Mouse (Mus musculus) midbrain, embryonic 10.5 days (tissue): ENCODE data around the gene Gm13030. TPM values are rescaled to one million over a fixed set of nuclear protein-coding genes. Genes with fewer than 3 reads are reported as not detected.
A peak's percentile ranks its signal among the peaks of the same experiment; 100 is the strongest.
"Not testable (repeated sequence)": the region's sequence is repeated elsewhere in the genome, so short reads cannot be mapped to it uniquely, and the experiment has no call there.

Experiments
- DNase-seq: peaks from one replicate; pipeline ENCODE4 v3.0.0-alpha.2; 2017; ENCODE audit warnings: low spot score
- H3K27ac ChIP-seq: fragments of 300-500 bp; sonication (generic); replicated peaks from 2 replicates; pipeline ENCODE4 v1.5.1; 2016; ENCODE audit warnings: mild to moderate bottlenecking
- H3K27me3 ChIP-seq: fragments of 300-500 bp; sonication (generic); 2 replicates; pipeline ENCODE4 v1.6.1; 2016; ENCODE audit warnings: low read depth, mild to moderate bottlenecking; ENCODE audit not compliant: poor library complexity, severe bottlenecking
- H3K36me3 ChIP-seq: fragments of 300-500 bp; sonication (generic); 2 replicates; pipeline ENCODE4 v1.6.1; 2016; ENCODE audit warnings: mild to moderate bottlenecking, moderate library complexity
- H3K4me1 ChIP-seq: fragments of 300-500 bp; sonication (generic); 2 replicates; pipeline ENCODE4 v1.6.1; 2016
- H3K4me3 ChIP-seq: fragments of 300-500 bp; sonication (generic); 2 replicates; pipeline ENCODE4 v1.5.1; 2016; ENCODE audit warnings: mild to moderate bottlenecking, moderate library complexity
- H3K9me3 ChIP-seq: fragments of 300-500 bp; sonication (generic); replicated peaks from 2 replicates; pipeline ENCODE4 v1.6.1; 2016; ENCODE audit warnings: mild to moderate bottlenecking
- WGBS: fragments of 180-500 bp; shearing (Covaris S2); methylation state at CpG from one replicate; pipeline ENCODE4 v1.1.7; 2016; 5-methylcytosine and 5-hydroxymethylcytosine counted together
- polyA plus RNA-seq: library from polyadenylated mRNA; unstranded; fragments of >200 nt; fragmentation: Nextera tagmentation; extraction: Ambion mirVana; gene quantifications from 2 replicates; pipeline ENCODE4 v1.2.1, GENCODE M21; 2016

Gm13030 gene
- not detected in 2 replicates for polyA plus RNA-seq

- Histone ChIP-seq H3K4me1 (peaks cover 6% of the 10 kb centered on the region; the same call in 1 of the 2 replicates), H3K4me3 (no peak within 1 kb of the TSS), H3K9me3 (no peaks in the 10 kb centered on the region; the same call in 1 of the 2 replicates), H3K27ac (no peak within 1 kb of the TSS), H3K36me3 (no peaks in the 10 kb centered on the region), H3K27me3 (no peaks in the 10 kb centered on the region)
- 87% methylated on average over 6 of the region's 6 CpGs for WGBS
- no peak for DNase-seq
Observed at GRCm38 (mm10) chr4:138873864-138874263, at the start of gene Gm13030. Gm13030 (minus strand) TSS chr4:138873964.

- 2% methylated on average over 11 of the region's 11 CpGs for WGBS
- peak; percentile 92 for DNase-seq
- Histone ChIP-seq H3K4me3 (peak overlapping the region; percentile 42), H3K27ac (no peak overlapping the region), H3K27me3 (no peaks in the 10 kb centered on the region), H3K9me3 (no peaks in the 10 kb centered on the region), H3K4me1 (peaks cover 13% of the 10 kb centered on the region), H3K36me3 (no peaks in the 10 kb centered on the region)
Observed at GRCm38 (mm10) chr4:138922131-138922459, 48.3 kb upstream of the Gm13030 start.

- WGBS: 39% methylated on average over 20 of the region's 20 CpGs
- no peak for DNase-seq
Observed at GRCm38 (mm10) chr4:138921254-138922130, 47.7 kb upstream of the Gm13030 start.

GRCm38 (mm10) chr4:138917282-138917681 lies 43.5 kb upstream of the Gm13030 start:
- H3K4me1 ChIP-seq: peaks cover 22% of the 10 kb centered on the region
- DNase-seq: no peak
- no peak overlapping the region for H3K27ac ChIP-seq
- H3K4me3 ChIP-seq: no peak overlapping the region
- H3K27me3 ChIP-seq: no peaks in the 10 kb centered on the region
- WGBS: 85% methylated on average over 9 of the region's 9 CpGs
- H3K36me3 ChIP-seq: no peaks in the 10 kb centered on the region
- H3K9me3 ChIP-seq: no peaks in the 10 kb centered on the region

More at GRCm38 (mm10) chr4:138921254-138922130, 47.7 kb upstream of the Gm13030 start:
- H3K36me3 ChIP-seq: no peaks in the 10 kb centered on the region
- no peak overlapping the region for H3K27ac ChIP-seq
- H3K4me3 ChIP-seq: peak overlapping the region; percentile 42
- H3K4me1 ChIP-seq: peaks cover 13% of the 10 kb centered on the region
- H3K9me3 ChIP-seq: no peaks in the 10 kb centered on the region
- no peaks in the 10 kb centered on the region for H3K27me3 ChIP-seq

GRCm38 (mm10) chr4:138913797-138914196 lies 40.0 kb upstream of the Gm13030 start, which contains the start of gene Otud3:
Otud3 (minus strand) TSS chr4:138913945.
- no peaks in the 10 kb centered on the region for H3K9me3 ChIP-seq
- peaks cover 12% of the 10 kb centered on the region for H3K36me3 ChIP-seq
- H3K4me3 ChIP-seq: peak within 1 kb of the TSS; percentile 97
- peak within 1 kb of the TSS; percentile 88 for H3K27ac ChIP-seq
- peak; percentile 95 for DNase-seq
- no peaks in the 10 kb centered on the region for H3K27me3 ChIP-seq
- WGBS: 2% methylated on average over 39 of the region's 39 CpGs
- peaks cover 19% of the 10 kb centered on the region for H3K4me1 ChIP-seq

GRCm38 (mm10) chr4:138913141-138913787 lies 39.5 kb upstream of the Gm13030 start:
- 4% methylated on average over 52 of the region's 52 CpGs for WGBS
- Histone ChIP-seq H3K4me1 (peaks cover 19% of the 10 kb centered on the region), H3K27ac (peak overlapping the region; percentile 88), H3K9me3 (no peaks in the 10 kb centered on the region), H3K27me3 (no peaks in the 10 kb centered on the region), H3K36me3 (peaks cover 17% of the 10 kb centered on the region), H3K4me3 (peak overlapping the region; percentile 97)
- no peak for DNase-seq

GRCm38 (mm10) chr4:138905624-138906337 lies 32.0 kb upstream of the Gm13030 start:
- H3K4me3 ChIP-seq: no peak overlapping the region
- H3K36me3 ChIP-seq: peaks cover 92% of the 10 kb centered on the region
- no peak overlapping the region for H3K27ac ChIP-seq
- H3K27me3 ChIP-seq: no peaks in the 10 kb centered on the region
- 0 out of 2 replicates have a peak, but pooled peaks cover 3% of the 10 kb centered on the region for H3K4me1 ChIP-seq
- H3K9me3 ChIP-seq: no peaks in the 10 kb centered on the region
- no peak for DNase-seq
- WGBS: 95% methylated on average over 18 of the region's 18 CpGs

- H3K36me3 ChIP-seq: peaks cover 97% of the 10 kb centered on the region
- H3K9me3 ChIP-seq: no peaks in the 10 kb centered on the region
- no peak for DNase-seq
- H3K4me1 ChIP-seq: no peaks in the 10 kb centered on the region
- H3K27me3 ChIP-seq: no peaks in the 10 kb centered on the region
- H3K4me3 ChIP-seq: no peak overlapping the region
- H3K27ac ChIP-seq: no peak overlapping the region
- WGBS: 89% methylated on average over 7 of the region's 7 CpGs
Observed at GRCm38 (mm10) chr4:138899361-138899760, 25.6 kb upstream of the Gm13030 start.

- WGBS: 90% methylated on average over 11 of the region's 11 CpGs
- DNase-seq, H3K4me3 ChIP-seq, H3K27ac ChIP-seq, H3K9me3 ChIP-seq, H3K4me1 ChIP-seq, H3K27me3 ChIP-seq: not testable (repeated sequence)
- peaks cover 74% of the 10 kb centered on the region for H3K36me3 ChIP-seq
Observed at GRCm38 (mm10) chr4:138893789-138894188, 20.0 kb upstream of the Gm13030 start.

- 90% methylated on average over 6 of the region's 6 CpGs for WGBS
- H3K4me1 ChIP-seq: peaks cover 15% of the 10 kb centered on the region
- no peak for DNase-seq
- no peaks in the 10 kb centered on the region for H3K9me3 ChIP-seq
- H3K27me3 ChIP-seq: no peaks in the 10 kb centered on the region
- no peak overlapping the region for H3K27ac ChIP-seq
- H3K4me3 ChIP-seq: no peak overlapping the region
- peaks cover 63% of the 10 kb centered on the region for H3K36me3 ChIP-seq
Observed at GRCm38 (mm10) chr4:138892655-138893054, 18.9 kb upstream of the Gm13030 start.

GRCm38 (mm10) chr4:138889635-138890034 lies 15.9 kb upstream of the Gm13030 start:
- H3K9me3 ChIP-seq: no peaks in the 10 kb centered on the region
- no peak for DNase-seq
- peaks cover 21% of the 10 kb centered on the region for H3K4me1 ChIP-seq
- H3K27me3 ChIP-seq: no peaks in the 10 kb centered on the region
- 81% methylated on average over 8 of the region's 8 CpGs for WGBS
- no peak overlapping the region for H3K4me3 ChIP-seq
- H3K36me3 ChIP-seq: peaks cover 32% of the 10 kb centered on the region
- H3K27ac ChIP-seq: 0 out of 2 replicates have a peak overlapping the region, but pooled peaks have one; percentile 0

GRCm38 (mm10) chr4:138889165-138889564 lies 15.4 kb upstream of the Gm13030 start:
- H3K4me3 ChIP-seq: no peak overlapping the region
- no peaks in the 10 kb centered on the region for H3K9me3 ChIP-seq
- H3K27me3 ChIP-seq: no peaks in the 10 kb centered on the region
- WGBS: 65% methylated on average over 7 of the region's 7 CpGs
- 0 out of 2 replicates have a peak overlapping the region, but pooled peaks have one; percentile 0 for H3K27ac ChIP-seq
- peaks cover 21% of the 10 kb centered on the region for H3K4me1 ChIP-seq
- H3K36me3 ChIP-seq: peaks cover 28% of the 10 kb centered on the region
- DNase-seq: no peak
